Mouse (Mus musculus) left cerebral cortex, postnatal 4 days (tissue): ENCODE data around the gene Tppp3. TPM values are rescaled to one million over a fixed set of nuclear protein-coding genes. Genes with fewer than 3 reads are reported as not detected.

Experiments used
- DNase-seq: peaks from one replicate; pipeline ENCODE4 v3.0.0-alpha.2; 2022
- intact Hi-C: fragments of 180-260 bp; cut with DNase I; formaldehyde crosslinking; loops from one replicate; pipeline ENCODE4 v1.15.1; 2025
- total RNA-seq, 2 experiments: library from RNA; stranded (reverse); gene quantifications; 2 replicates each; pipeline ENCODE4 v1.2.3; 2021

The Tppp3 gene
- 10 to 100 TPM; 67.5 to 67.6 TPM for total RNA-seq

DNA sequence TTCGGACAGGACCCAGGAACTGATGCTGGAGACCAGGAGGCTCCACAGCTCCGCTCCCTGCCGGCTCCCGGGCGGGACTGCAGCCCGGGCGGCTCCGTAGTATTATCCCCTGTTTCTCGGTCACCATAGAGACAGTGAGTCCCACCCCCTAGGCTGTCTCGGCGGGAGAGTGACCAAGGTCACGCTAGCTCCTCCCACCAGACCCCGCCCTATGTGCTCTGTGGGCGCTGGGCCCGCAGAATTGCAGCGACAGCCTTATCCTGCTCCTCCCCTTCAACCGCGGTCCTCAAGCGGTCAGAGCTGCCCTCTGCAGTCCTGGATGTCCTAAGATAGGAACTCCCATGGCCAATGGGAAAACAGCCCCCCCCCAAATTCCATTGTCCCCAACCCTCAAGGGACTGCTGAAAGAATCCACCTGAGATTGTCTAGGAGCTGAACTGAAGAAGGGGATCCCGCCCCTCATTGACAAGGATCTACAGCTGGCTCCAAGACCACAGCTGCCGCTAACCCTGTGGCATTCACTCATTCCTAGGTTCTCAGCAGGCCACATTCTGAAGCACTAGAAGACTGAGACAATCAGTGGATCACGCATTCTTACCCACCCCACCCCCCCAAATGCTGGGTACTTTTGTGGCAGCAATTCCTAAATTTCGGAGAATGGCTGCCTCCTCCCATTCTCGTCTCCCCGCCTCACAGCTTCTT lies at the start of gene Tppp3:
TSS of gene Tppp3 (minus strand) at position 213 of the 702 bp plus-strand sequence.
- DNase-seq, result peak; percentile 92
- intact Hi-C loops, result loop anchor here (10.0 kb wide), 1 partner anchor 107 kb away; no protein-coding TSS in a partner anchor

DNA sequence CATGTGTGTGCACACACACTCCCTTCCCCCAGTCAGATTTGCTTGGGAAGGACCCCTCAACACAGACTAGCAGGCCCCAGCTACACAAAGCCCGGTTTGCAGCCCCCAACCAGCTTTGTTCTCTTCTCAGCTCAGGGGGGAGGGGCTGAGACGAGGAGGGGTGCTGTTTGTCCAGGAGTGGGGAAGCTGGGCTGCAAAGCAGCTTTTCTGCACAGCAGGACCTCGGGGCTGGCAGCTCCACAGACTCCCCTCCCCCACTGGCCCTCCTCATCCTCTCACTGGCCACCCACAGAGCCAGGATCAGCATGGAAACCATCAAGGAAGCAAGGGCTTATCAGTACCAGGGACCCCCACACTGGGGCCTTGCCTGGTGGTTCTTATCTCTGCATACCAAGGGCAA lies 49.7 kb upstream of the Tppp3 start:
- peak; percentile 48 for DNase-seq
- intact Hi-C loops, result no loop called here

DNA sequence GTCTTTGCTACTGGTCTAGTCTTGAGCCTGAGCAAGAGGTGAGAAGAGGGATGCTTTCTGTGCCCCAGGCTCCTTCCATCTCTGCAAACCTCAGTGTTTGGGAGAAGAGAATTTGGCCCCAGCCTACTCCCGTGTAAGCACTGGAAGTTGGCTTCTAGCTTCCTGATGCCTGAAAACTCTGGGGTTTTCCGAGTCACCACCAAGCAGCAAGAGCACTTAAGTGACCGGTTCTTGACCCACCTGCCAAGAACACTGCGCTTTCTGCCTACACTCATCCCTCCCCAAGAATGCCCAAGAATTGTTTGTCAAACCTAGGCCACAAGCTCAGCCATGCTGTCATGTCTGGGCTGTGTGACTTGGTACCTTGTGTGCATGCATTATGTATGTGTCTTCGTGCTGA lies 49.2 kb upstream of the Tppp3 start:
- intact Hi-C loops, result no loop called here
- no peak for DNase-seq

- DNase-seq, result peak; percentile 39
- intact Hi-C loops, result no loop called here
Observed at GRCm38 (mm10) chr8:105519591-105519990, 48.3 kb upstream of the Tppp3 start.

DNA sequence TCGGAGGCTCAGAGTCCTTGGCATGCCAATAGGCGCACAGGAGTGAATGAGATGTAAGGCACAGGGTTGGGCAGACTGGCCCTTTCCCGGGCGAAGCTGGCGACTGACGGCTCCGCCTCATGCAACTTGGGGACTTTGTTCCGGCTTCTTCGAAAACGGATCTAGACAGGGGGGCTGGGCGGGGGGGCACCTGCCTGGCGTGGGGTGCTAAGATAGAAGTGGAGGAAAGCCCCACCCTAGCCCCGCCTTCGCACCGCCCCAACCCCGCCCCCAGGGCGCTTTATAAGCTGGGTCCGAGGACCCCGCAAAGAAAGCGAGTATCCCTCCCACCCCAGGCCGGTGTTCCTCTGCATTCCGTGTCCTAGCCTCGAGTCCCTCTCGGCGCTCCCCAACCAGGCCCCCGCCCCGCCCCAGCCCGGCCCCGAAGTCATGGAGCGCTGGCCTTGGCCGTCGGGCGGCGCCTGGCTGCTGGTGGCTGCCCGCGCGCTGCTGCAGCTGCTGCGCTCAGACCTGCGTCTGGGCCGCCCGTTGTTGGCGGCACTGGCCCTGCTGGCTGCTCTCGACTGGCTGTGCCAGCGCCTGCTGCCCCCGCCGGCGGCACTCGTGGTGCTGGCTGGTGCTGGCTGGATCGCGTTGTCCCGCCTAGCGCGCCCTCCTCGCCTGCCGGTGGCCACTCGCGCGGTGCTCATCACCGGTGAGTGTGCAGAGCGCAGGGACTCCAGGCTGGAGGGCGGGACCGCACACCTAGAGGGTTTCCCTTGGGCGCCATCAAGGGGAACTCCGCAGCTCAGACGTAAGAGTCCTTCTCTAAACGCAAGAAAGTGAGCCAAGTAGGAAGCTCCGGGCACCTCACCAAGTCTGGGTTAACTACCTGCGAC lies 47.3 kb upstream of the Tppp3 start, which contains the start of gene Hsd11b2:
TSS of gene Hsd11b2 (plus strand) at position 320 of the 878 bp plus-strand sequence.
- intact Hi-C loops, result no loop called here
- peak; percentile 74 for DNase-seq

GRCm38 (mm10) chr8:105517346-105517745 lies 46.0 kb upstream of the Tppp3 start:
- intact Hi-C loops, result no loop called here

DNA sequence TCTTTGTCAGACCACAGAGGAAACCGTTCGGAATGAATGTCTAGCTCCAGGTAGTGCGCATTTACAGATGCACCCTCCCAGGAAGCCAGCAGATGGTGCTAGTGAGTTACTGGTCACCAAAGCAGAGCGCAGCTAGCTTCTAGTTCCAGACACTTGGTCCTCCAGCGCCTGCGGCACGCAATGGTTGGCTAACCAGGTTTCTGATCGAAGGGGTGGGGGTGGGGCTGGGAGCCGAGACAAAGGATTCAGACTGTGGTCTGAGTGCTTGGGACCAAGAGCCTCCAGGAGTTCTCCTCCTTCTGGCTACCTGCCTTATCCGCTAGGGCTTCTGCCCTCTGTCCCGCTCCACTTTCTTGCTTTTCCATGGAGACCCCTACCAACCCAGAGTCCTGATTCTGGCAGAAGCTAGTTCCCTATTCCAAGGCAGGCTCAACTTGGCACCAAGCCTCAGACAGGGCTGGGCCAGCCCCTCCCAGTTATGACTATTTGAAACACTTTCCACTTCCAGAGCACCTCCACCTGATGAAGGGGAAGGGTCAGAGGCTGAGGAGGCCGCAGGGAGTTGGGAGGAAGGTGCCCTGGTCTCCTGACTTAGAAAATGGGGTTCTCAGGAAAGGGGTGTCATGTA lies 44.8 kb upstream of the Tppp3 start:
- intact Hi-C loops, result no loop called here
- peak; percentile 86 for DNase-seq

More at GRCm38 (mm10) chr8:105517346-105517745, 46.0 kb upstream of the Tppp3 start:
- DNase-seq, result no peak

- no peak for DNase-seq
- intact Hi-C loops, result no loop called here
Observed at GRCm38 (mm10) chr8:105514656-105515055, 43.3 kb upstream of the Tppp3 start.

GRCm38 (mm10) chr8:105514194-105514593 lies 42.9 kb upstream of the Tppp3 start:
- intact Hi-C loops, result no loop called here
- DNase-seq, result no peak

GRCm38 (mm10) chr8:105509997-105510735 lies 38.8 kb upstream of the Tppp3 start:
- no peak for DNase-seq
- intact Hi-C loops, result no loop called here

DNA sequence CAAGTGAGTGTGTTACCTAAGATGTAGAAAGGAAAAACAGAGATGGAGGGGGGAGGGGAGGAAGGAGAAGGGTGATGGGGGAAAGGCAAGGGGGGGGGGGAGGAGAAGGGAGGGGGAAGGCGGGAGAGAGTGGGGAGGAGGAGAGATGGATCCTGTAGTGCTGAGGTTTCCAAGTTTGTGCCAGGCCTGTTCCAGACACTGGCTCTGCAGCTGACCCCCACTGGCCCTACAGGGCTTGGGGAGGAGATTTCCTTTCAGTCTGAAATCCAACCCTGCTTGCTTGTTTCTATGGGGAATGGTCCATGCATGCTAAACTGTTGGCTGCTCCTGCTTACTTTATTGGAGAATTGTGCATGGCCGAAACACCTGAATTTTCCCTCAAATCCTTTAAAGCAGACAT lies 37.4 kb upstream of the Tppp3 start:
- DNase-seq, result no peak
- intact Hi-C loops, result no loop called here

GRCm38 (mm10) chr8:105506977-105507376 lies 35.7 kb upstream of the Tppp3 start:
- no peak for DNase-seq
- intact Hi-C loops, result no loop called here

GRCm38 (mm10) chr8:105504617-105505016 lies 33.3 kb upstream of the Tppp3 start:
- intact Hi-C loops, result no loop called here
- no peak for DNase-seq

- no peak for DNase-seq
- intact Hi-C loops, result no loop called here
Observed at GRCm38 (mm10) chr8:105499787-105500186, 28.5 kb upstream of the Tppp3 start.

- intact Hi-C loops, result no loop called here
Observed at GRCm38 (mm10) chr8:105496439-105497180, 25.3 kb upstream of the Tppp3 start, which contains the start of gene Zdhhc1. Gene Zdhhc1, minus strand, starts transcription at chr8:105496902.

GRCm38 (mm10) chr8:105495350-105496302 lies 24.3 kb upstream of the Tppp3 start:
- intact Hi-C loops, result no loop called here
- no peak for DNase-seq

More at GRCm38 (mm10) chr8:105496439-105497180, 25.3 kb upstream of the Tppp3 start, which contains the start of gene Zdhhc1:
- DNase-seq, result peak; percentile 93

DNA sequence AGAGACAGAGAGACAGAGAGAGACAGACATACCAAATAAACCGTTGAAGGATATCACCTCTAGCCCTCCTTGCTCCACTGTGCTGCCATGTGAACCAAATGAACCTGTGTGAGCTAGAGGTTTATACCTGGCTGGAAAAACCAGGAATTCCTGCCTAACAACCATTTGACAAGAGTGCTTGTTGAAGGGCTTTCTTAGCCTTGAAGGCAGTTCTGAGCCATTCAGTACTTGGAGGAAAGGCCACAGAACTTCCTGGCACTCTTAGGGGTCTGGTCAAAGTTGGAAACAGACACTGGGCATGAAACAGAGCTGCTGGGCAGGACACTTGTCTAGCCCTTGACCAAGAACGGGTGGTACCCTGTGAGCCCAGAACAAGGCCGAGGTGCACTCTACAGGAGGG lies 23.2 kb upstream of the Tppp3 start:
- DNase-seq, result no peak
- intact Hi-C loops, result no loop called here

DNA sequence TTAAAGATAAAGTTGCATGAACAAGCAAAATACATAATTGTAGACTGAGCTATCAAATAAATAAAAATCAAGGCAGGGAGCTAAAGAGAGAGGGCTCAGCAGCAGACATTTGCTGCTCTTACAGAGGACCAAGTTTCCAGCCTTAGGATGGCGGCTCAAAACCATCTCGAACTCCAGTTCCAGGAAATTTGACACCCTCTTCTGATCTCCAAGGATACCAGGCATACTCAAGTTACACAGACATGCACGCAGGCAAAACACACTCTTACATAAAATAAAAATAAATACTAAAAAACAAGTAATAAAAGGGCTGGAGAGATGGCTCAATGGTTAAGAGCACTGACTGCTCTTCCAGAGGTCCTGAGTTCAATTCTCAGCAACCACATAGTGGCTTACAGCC lies 22.2 kb upstream of the Tppp3 start:
- intact Hi-C loops, result no loop called here
- no peak for DNase-seq

- DNase-seq, result no peak
- intact Hi-C loops, result no loop called here
Observed at GRCm38 (mm10) chr8:105489281-105489680, 18.0 kb upstream of the Tppp3 start.
